Mouse (Mus musculus): Measurements from ENCODE around the gene Man1a. TPM values are rescaled to one million over a fixed set of nuclear protein-coding genes. Genes with fewer than 3 reads are reported as not detected.

Man1a gene
- polyA plus RNA-seq (2014; fragmentation: Nextera tagmentation; extraction: Ambion mirVana): 12.6 and 12.9 TPM in 2 replicates

GRCm38 (mm10) chr10:54076420-54076819, at the start of gene Man1a:
TSS of gene Man1a (minus strand) at chr10:54076609.
- H3K36me3 ChIP-seq (ENCODE audit: control insufficient read depth, insufficient read depth, low read length): no peaks in the 10 kb centered on the region
- H3K4me3 ChIP-seq (ENCODE audit: low read depth, low read length): peak within 1 kb of the TSS; percentile 92
- H3K27me3 ChIP-seq (replicated peaks; ENCODE audit: control insufficient read depth, insufficient read depth, low read length): no peaks in the 10 kb centered on the region
- no peaks in the 10 kb centered on the region for H3K9me3 ChIP-seq (ENCODE audit: control insufficient read depth, low read length)
- H3K9ac ChIP-seq (ENCODE audit: low read depth, low read length): peak within 1 kb of the TSS; percentile 88
- peaks cover 14% of the 10 kb centered on the region for H3K4me1 ChIP-seq (replicated peaks; ENCODE audit: control insufficient read depth, insufficient read depth, low read length)
- H3K27ac ChIP-seq (ENCODE audit: low read depth, low read length): peak within 1 kb of the TSS; percentile 54; the same call in 1 of the 2 replicates
- peak within 1 kb of the TSS; percentile 88 for H3K4me2 ChIP-seq
- DNase-seq (ENCODE audit: low spot score): no peak
- ATAC-seq (replicated peaks; ENCODE audit: low FRiP score): no peak
- 12% methylated on average over 4 of the region's 4 CpGs for WGBS

GRCm38 (mm10) chr10:54121816-54122215, 45.4 kb upstream of the Man1a start:
- no peak overlapping the region for H3K4me2 ChIP-seq
- H3K9me3 ChIP-seq (ENCODE audit: control insufficient read depth, low read length): no peaks in the 10 kb centered on the region
- ATAC-seq (replicated peaks; ENCODE audit: low FRiP score) (no peak), DNase-seq (ENCODE audit: low spot score) (no peak)
- H3K27ac ChIP-seq (ENCODE audit: low read depth, low read length): no peak overlapping the region
- H3K27me3 ChIP-seq (replicated peaks; ENCODE audit: control insufficient read depth, insufficient read depth, low read length): no peaks in the 10 kb centered on the region
- H3K36me3 ChIP-seq (ENCODE audit: control insufficient read depth, insufficient read depth, low read length): no peaks in the 10 kb centered on the region
- H3K4me1 ChIP-seq (replicated peaks; ENCODE audit: control insufficient read depth, insufficient read depth, low read length): no peaks in the 10 kb centered on the region
- no peak overlapping the region for H3K4me3 ChIP-seq (ENCODE audit: low read depth, low read length)
- H3K9ac ChIP-seq (ENCODE audit: low read depth, low read length): no peak overlapping the region
- 85% methylated on average over 4 of the region's 4 CpGs for WGBS

- no peaks in the 10 kb centered on the region for H3K4me1 ChIP-seq (replicated peaks; ENCODE audit: control insufficient read depth, insufficient read depth, low read length)
- H3K27ac ChIP-seq (ENCODE audit: low read depth, low read length): no peak overlapping the region
- no peaks in the 10 kb centered on the region for H3K9me3 ChIP-seq (ENCODE audit: control insufficient read depth, low read length)
- H3K9ac ChIP-seq (ENCODE audit: low read depth, low read length): no peak overlapping the region
- DNase-seq (ENCODE audit: low spot score): no peak
- H3K27me3 ChIP-seq (replicated peaks; ENCODE audit: control insufficient read depth, insufficient read depth, low read length): no peaks in the 10 kb centered on the region
- WGBS: 63% methylated on average over 2 of the region's 2 CpGs
- no peak overlapping the region for H3K4me2 ChIP-seq
- H3K36me3 ChIP-seq (ENCODE audit: control insufficient read depth, insufficient read depth, low read length): no peaks in the 10 kb centered on the region
- no peak overlapping the region for H3K4me3 ChIP-seq (ENCODE audit: low read depth, low read length)
- no peak for ATAC-seq (replicated peaks; ENCODE audit: low FRiP score)
These were observed 44.0 kb upstream of the Man1a start for GRCm38 (mm10) chr10:54120375-54120774.

- no peak overlapping the region for H3K4me3 ChIP-seq (ENCODE audit: low read depth, low read length)
- 69% methylated on average over 2 of the region's 2 CpGs for WGBS
- ATAC-seq (replicated peaks; ENCODE audit: low FRiP score): no peak
- H3K27ac ChIP-seq (ENCODE audit: low read depth, low read length): no peak overlapping the region
- DNase-seq (ENCODE audit: low spot score): no peak
- no peaks in the 10 kb centered on the region for H3K27me3 ChIP-seq (replicated peaks; ENCODE audit: control insufficient read depth, insufficient read depth, low read length)
- no peak overlapping the region for H3K4me2 ChIP-seq
- no peaks in the 10 kb centered on the region for H3K36me3 ChIP-seq (ENCODE audit: control insufficient read depth, insufficient read depth, low read length)
- no peaks in the 10 kb centered on the region for H3K9me3 ChIP-seq (ENCODE audit: control insufficient read depth, low read length)
- H3K9ac ChIP-seq (ENCODE audit: low read depth, low read length): no peak overlapping the region
- no peaks in the 10 kb centered on the region for H3K4me1 ChIP-seq (replicated peaks; ENCODE audit: control insufficient read depth, insufficient read depth, low read length)
These were observed 42.9 kb upstream of the Man1a start for GRCm38 (mm10) chr10:54119303-54119702.

GRCm38 (mm10) chr10:54118223-54118912, 42.0 kb upstream of the Man1a start:
- H3K4me1 ChIP-seq (replicated peaks; ENCODE audit: control insufficient read depth, insufficient read depth, low read length): no peaks in the 10 kb centered on the region
- 37% methylated on average over 4 of the region's 4 CpGs for WGBS
- H3K36me3 ChIP-seq (ENCODE audit: control insufficient read depth, insufficient read depth, low read length): no peaks in the 10 kb centered on the region
- H3K4me2 ChIP-seq: no peak overlapping the region
- ATAC-seq (replicated peaks; ENCODE audit: low FRiP score) (no peak), DNase-seq (ENCODE audit: low spot score) (no peak)
- no peak overlapping the region for H3K4me3 ChIP-seq (ENCODE audit: low read depth, low read length)
- H3K27me3 ChIP-seq (replicated peaks; ENCODE audit: control insufficient read depth, insufficient read depth, low read length): no peaks in the 10 kb centered on the region
- no peaks in the 10 kb centered on the region for H3K9me3 ChIP-seq (ENCODE audit: control insufficient read depth, low read length)
- no peak overlapping the region for H3K27ac ChIP-seq (ENCODE audit: low read depth, low read length)
- no peak overlapping the region for H3K9ac ChIP-seq (ENCODE audit: low read depth, low read length)

- Histone ChIP-seq H3K27me3 (replicated peaks; ENCODE audit: control insufficient read depth, insufficient read depth, low read length) (no peaks in the 10 kb centered on the region), H3K9me3 (ENCODE audit: control insufficient read depth, low read length) (no peaks in the 10 kb centered on the region), H3K9ac (ENCODE audit: low read depth, low read length) (no peak overlapping the region), H3K4me2 (no peak overlapping the region), H3K4me1 (replicated peaks; ENCODE audit: control insufficient read depth, insufficient read depth, low read length) (no peaks in the 10 kb centered on the region), H3K27ac (ENCODE audit: low read depth, low read length) (no peak overlapping the region), H3K36me3 (ENCODE audit: control insufficient read depth, insufficient read depth, low read length) (no peaks in the 10 kb centered on the region), H3K4me3 (ENCODE audit: low read depth, low read length) (no peak overlapping the region)
- peak; percentile 74 for ATAC-seq (replicated peaks; ENCODE audit: low FRiP score)
- 32% methylated on average over 4 of the region's 4 CpGs for WGBS
- no peak for DNase-seq (ENCODE audit: low spot score)
These were observed 41.4 kb upstream of the Man1a start for GRCm38 (mm10) chr10:54117763-54118162.

- H3K4me3 ChIP-seq (ENCODE audit: low read depth, low read length): no peak overlapping the region
- H3K27ac ChIP-seq (ENCODE audit: low read depth, low read length): no peak overlapping the region
- no peaks in the 10 kb centered on the region for H3K27me3 ChIP-seq (replicated peaks; ENCODE audit: control insufficient read depth, insufficient read depth, low read length)
- ATAC-seq (replicated peaks; ENCODE audit: low FRiP score) (no peak), DNase-seq (ENCODE audit: low spot score) (no peak)
- H3K9ac ChIP-seq (ENCODE audit: low read depth, low read length): no peak overlapping the region
- no peaks in the 10 kb centered on the region for H3K9me3 ChIP-seq (ENCODE audit: control insufficient read depth, low read length)
- no peaks in the 10 kb centered on the region for H3K4me1 ChIP-seq (replicated peaks; ENCODE audit: control insufficient read depth, insufficient read depth, low read length)
- H3K4me2 ChIP-seq: no peak overlapping the region
- H3K36me3 ChIP-seq (ENCODE audit: control insufficient read depth, insufficient read depth, low read length): no peaks in the 10 kb centered on the region
- WGBS: 82% methylated on average over 4 of the region's 4 CpGs
These were observed 27.3 kb upstream of the Man1a start for GRCm38 (mm10) chr10:54103671-54104070.

GRCm38 (mm10) chr10:54092081-54092480, 15.7 kb upstream of the Man1a start:
- no peak for ATAC-seq (replicated peaks; ENCODE audit: low FRiP score)
- H3K4me2 ChIP-seq: no peak overlapping the region

GRCm38 (mm10) chr10:54089923-54090322, 13.5 kb upstream of the Man1a start:
- Histone ChIP-seq H3K4me1 (replicated peaks; ENCODE audit: control insufficient read depth, insufficient read depth, low read length) (no peaks in the 10 kb centered on the region), H3K36me3 (ENCODE audit: control insufficient read depth, insufficient read depth, low read length) (no peaks in the 10 kb centered on the region), H3K9ac (ENCODE audit: low read depth, low read length) (no peak overlapping the region), H3K27me3 (replicated peaks; ENCODE audit: control insufficient read depth, insufficient read depth, low read length) (no peaks in the 10 kb centered on the region), H3K4me3 (ENCODE audit: low read depth, low read length) (no peak overlapping the region), H3K9me3 (ENCODE audit: control insufficient read depth, low read length) (no peaks in the 10 kb centered on the region), H3K27ac (ENCODE audit: low read depth, low read length) (no peak overlapping the region), H3K4me2 (no peak overlapping the region)
- DNase-seq (ENCODE audit: low spot score): no peak
- 80% methylated on average over 6 of the region's 6 CpGs for WGBS
- ATAC-seq (replicated peaks; ENCODE audit: low FRiP score): no peak

More at GRCm38 (mm10) chr10:54092081-54092480, 15.7 kb upstream of the Man1a start:
- Histone ChIP-seq H3K27ac (ENCODE audit: low read depth, low read length) (no peak overlapping the region), H3K4me3 (ENCODE audit: low read depth, low read length) (no peak overlapping the region), H3K27me3 (replicated peaks; ENCODE audit: control insufficient read depth, insufficient read depth, low read length) (no peaks in the 10 kb centered on the region), H3K9ac (ENCODE audit: low read depth, low read length) (no peak overlapping the region), H3K36me3 (ENCODE audit: control insufficient read depth, insufficient read depth, low read length) (no peaks in the 10 kb centered on the region), H3K4me1 (replicated peaks; ENCODE audit: control insufficient read depth, insufficient read depth, low read length) (no peaks in the 10 kb centered on the region), H3K9me3 (ENCODE audit: control insufficient read depth, low read length) (no peaks in the 10 kb centered on the region)
- no peak for DNase-seq (ENCODE audit: low spot score)

Data from liver, embryonic 11.5 days (tissue).